Mouse (Mus musculus) cerebellum, postnatal 14 days (tissue): ENCODE data around the gene Ncapg2.

Experiments
- DNase-seq, 2 experiments: peaks; one replicate each; pipeline ENCODE4 v3.0.0; 2021; ENCODE audit warnings: mixed read lengths in 2 of 2

Gene Ncapg2

DNA sequence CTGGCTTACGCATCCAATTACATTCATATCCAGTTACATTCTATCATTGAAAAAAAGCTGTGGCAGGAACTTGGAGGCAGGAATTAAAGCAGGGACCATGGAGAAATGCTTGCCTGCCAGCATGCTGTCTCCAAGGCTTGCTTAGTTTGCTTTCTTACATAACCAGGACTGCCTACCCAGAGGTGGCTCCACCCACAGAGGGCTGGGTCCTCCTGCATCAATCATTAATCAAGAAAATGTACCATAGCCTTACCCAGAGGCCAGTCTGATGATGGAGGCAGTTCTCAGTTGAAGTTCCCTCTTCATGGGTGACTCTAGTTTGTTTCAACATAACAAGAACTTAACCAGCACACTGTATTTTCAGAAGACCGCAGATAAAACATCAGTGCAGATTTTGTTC lies 44.3 kb downstream of the Ncapg2 start:
- no peak for DNase-seq

- no peak for DNase-seq
Measured at GRCm38 (mm10) chr12:116460379-116461065, 55.3 kb downstream of the Ncapg2 start.

DNA sequence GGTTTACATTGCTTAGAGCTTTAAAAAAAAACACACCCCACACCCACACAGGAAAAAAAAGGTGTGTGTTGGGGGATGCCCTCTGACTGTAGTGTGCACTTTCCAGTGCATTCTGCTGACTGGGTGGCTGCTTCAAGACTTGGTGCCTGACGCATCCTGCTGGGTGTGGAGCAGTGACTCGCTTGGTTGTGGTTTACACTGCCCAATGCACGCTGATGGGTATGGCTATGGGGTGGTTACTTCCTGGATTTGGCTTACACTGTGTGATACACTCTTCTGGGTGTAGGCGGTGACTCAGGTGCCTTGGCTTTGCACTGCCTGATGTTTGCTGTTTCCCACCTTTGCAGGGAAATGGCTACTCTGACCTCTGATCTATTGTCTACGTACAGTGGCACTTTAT lies 61.8 kb downstream of the Ncapg2 start:
- DNase-seq, result no peak

GRCm38 (mm10) chr12:116468348-116468747 lies 63.1 kb downstream of the Ncapg2 start:
- no peak for DNase-seq

- DNase-seq, result no peak
Measured at GRCm38 (mm10) chr12:116469096-116469495, 63.9 kb downstream of the Ncapg2 start.

- no peak for DNase-seq
Measured at GRCm38 (mm10) chr12:116473264-116473663, 68.1 kb downstream of the Ncapg2 start.

DNA sequence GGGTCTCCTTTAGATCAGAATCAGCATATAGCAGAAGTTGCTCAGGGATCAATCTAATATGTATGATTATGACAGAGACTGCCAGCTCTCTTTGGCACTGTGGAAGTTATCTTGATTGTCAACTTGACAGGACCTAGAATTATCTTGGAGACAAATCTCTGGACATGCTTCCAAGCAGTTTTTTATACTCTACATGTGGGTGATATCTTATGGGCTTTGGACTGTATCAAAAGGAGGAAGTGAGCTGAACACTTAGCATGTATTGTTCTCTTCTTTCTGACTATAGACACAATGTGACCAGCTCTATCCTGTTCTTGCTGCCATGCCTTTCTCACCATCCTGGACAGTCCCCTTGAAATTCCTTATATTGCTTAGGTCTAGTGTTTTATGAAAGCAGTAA lies 68.6 kb downstream of the Ncapg2 start:
- DNase-seq, result no peak

GRCm38 (mm10) chr12:116474676-116475075 lies 69.5 kb downstream of the Ncapg2 start:
- DNase-seq, result no peak

- DNase-seq, result no peak
Measured at GRCm38 (mm10) chr12:116478771-116479170, 73.6 kb downstream of the Ncapg2 start.

DNA sequence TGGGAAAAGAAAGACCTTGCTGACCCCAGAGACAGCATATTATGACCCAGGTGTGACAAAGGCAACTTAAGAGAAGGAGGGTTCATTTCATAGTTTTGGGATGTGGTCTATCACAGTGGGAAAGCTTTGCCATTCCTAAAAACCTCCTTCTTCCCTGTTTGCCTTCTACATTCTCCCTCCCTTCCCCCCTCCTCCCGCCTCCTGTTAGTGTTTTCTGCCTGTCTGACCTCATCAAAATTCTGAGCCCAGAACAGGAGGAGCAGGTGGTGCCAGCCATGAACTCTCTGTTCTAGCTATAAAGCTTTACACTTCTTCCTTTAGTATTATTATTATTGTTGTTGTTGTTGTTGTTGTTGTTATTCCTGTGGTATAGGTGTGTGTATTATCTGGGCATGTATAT lies 76.7 kb downstream of the Ncapg2 start:
- DNase-seq, result peak; percentile 37 to 56

- no peak for DNase-seq
Measured at GRCm38 (mm10) chr12:116483581-116483980, 78.4 kb downstream of the Ncapg2 start.

DNA sequence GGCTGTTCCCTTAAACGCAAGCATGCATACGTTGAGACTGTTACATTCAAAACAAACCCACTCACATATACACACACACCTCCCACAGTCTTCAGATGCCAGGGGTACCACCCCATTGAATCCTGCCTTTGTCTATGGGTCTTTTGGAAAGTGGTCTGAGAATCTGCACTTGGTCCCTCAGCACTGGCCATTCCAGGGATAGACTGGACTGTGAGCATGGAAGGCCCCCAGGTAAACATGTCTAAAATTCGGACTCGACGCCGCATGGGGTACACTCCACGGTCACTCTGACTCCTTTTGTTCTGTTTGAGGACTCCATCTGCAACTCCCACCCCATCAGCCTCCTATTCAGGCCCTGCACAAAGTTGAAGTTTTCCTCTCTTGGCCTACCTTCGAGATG lies 79.8 kb downstream of the Ncapg2 start:
- DNase-seq, result peak in 1 of 2 experiments; percentile 7

GRCm38 (mm10) chr12:116485591-116486403 lies 80.6 kb downstream of the Ncapg2 start, which contains the start of gene Ptprn2:
Gene Ptprn2, plus strand, starts transcription at chr12:116485720.
- peak; percentile 89 for DNase-seq

GRCm38 (mm10) chr12:116486404-116486730 lies 81.2 kb downstream of the Ncapg2 start:
- DNase-seq, result no peak

- DNase-seq, result no peak
Measured at GRCm38 (mm10) chr12:116488836-116489235, 83.6 kb downstream of the Ncapg2 start.

- no peak for DNase-seq
Measured at GRCm38 (mm10) chr12:116490575-116491356, 85.6 kb downstream of the Ncapg2 start.

DNA sequence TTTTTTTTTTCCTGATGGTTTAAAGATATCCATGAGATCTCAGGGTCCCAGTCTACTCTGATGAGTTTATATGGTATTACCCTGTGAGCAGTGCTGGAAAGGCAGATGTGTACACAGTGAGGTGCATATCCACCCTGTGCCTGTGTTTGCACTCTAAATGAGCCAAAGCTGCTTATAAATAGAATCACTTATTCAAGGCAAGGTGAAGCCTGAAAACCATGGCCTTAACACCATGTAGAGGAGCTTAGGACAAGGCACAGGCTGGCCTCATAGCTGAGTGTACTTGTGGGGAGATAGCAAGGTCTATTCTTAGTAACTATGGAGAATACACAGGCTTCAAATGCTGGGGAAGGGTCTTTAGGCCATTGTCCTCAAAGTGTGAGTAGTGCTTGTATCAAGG lies 93.5 kb downstream of the Ncapg2 start:
- DNase-seq, result no peak

- peak in 1 of 2 experiments; percentile 29 for DNase-seq
Measured at GRCm38 (mm10) chr12:116500652-116501051, 95.5 kb downstream of the Ncapg2 start.

GRCm38 (mm10) chr12:116512482-116512881 lies 107.3 kb downstream of the Ncapg2 start:
- DNase-seq, result no peak
